Mouse (Mus musculus): Measurements from ENCODE around the gene Srgap2.

Gene Srgap2

GRCm38 (mm10) chr1:131245926-131246325, 281.2 kb downstream of the Srgap2 start:
- TF ChIP-seq GATA4 (IDR thresholded peaks at IDR 0.05; ENCODE audit: insufficient replicate concordance, low read length), result no peak

GRCm38 (mm10) chr1:131245089-131245856, 281.9 kb downstream of the Srgap2 start, which contains the start of gene Rassf5:
TSS of gene Rassf5 (minus strand) at chr1:131245258.
- no peak for TF ChIP-seq GATA4 (IDR thresholded peaks at IDR 0.05; ENCODE audit: insufficient replicate concordance, low read length)

GRCm38 (mm10) chr1:131244536-131245088, 282.5 kb downstream of the Srgap2 start:
- TF ChIP-seq GATA4 (IDR thresholded peaks at IDR 0.05; ENCODE audit: insufficient replicate concordance, low read length), result no peak

- no peak for TF ChIP-seq GATA4 (IDR thresholded peaks at IDR 0.05; ENCODE audit: insufficient replicate concordance, low read length)
Observed at GRCm38 (mm10) chr1:131242956-131243355, 284.2 kb downstream of the Srgap2 start.

GRCm38 (mm10) chr1:131239576-131240193, 287.5 kb downstream of the Srgap2 start:
- no peak for TF ChIP-seq GATA4 (IDR thresholded peaks at IDR 0.05; ENCODE audit: insufficient replicate concordance, low read length)

GRCm38 (mm10) chr1:131238931-131239381, 288.2 kb downstream of the Srgap2 start:
- TF ChIP-seq GATA4 (IDR thresholded peaks at IDR 0.05; ENCODE audit: insufficient replicate concordance, low read length), result no peak

- TF ChIP-seq GATA4 (IDR thresholded peaks at IDR 0.05; ENCODE audit: insufficient replicate concordance, low read length), result no peak
Observed at GRCm38 (mm10) chr1:131236077-131236476, 291.1 kb downstream of the Srgap2 start.

All from liver, adult (tissue).